30 mouse cellular contexts compared by ENCODE assay signal in the genomic region with DNA sequence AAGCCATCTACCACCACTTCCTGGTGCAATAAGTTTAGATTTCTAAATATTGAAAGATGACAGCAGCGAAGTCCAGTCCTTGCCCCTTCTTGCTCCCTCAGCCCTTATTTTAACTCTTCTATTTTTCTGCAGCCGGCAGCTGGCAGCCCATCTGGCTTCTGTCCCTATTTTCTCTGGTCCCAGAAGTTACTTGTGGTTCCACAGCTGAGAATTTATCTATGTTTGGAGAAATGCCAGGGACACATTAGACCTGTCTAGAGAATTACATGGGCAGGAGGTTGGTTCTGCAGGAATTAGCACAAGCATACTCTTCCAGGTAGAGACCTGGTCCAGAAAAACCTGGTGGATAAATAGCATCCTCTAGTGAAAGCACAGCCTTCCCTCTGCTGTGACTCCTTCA. TPM values are rescaled to one million over a fixed set of nuclear protein-coding genes. Genes with fewer than 3 reads are reported as not detected.
A peak's percentile ranks its signal among the peaks of the same experiment; 100 is the strongest.
DNase-seq lines count a peak whose midpoint lies in the region; ATAC-seq and TF ChIP-seq lines count a peak whose summit lies in the region.
"Had no signal": no experiment of that assay in that cellular context is flagged by ENCODE, and none has a peak within 500 bp of the region (broad histone marks: within the 10 kb centered on the region; RNA-seq: fewer than 3 reads in every experiment).

No protein-coding gene starts in this region.

- ATAC-seq in forebrain, embryonic 13.5 days, result no peak
- ATAC-seq in forebrain, embryonic 11.5 days (replicated peaks; ENCODE audit: low FRiP score), result no peak
- ATAC-seq: forebrain, embryonic 15.5 days; hindbrain, postnatal 0 days; inflammation-experienced regulatory T-cells, adult 6 months; intestine, embryonic 16.5 days had no signal

- no peak overlapping the region for H3K4me3 ChIP-seq in forebrain, embryonic 13.5 days
- no peak overlapping the region for H3K4me3 ChIP-seq in forebrain, embryonic 11.5 days (ENCODE audit: low read depth, low read length)
- no peak overlapping the region for H3K4me3 ChIP-seq in left cerebral cortex, adult 2 months
- H3K4me3 ChIP-seq in bone marrow macrophage, adult 2 months (ENCODE audit: insufficient read depth, low read length), result no peak overlapping the region
- no peak overlapping the region for H3K4me3 ChIP-seq in myocyte
- H3K4me3 ChIP-seq: embryonic facial prominence, embryonic 13.5 days; forebrain, embryonic 10.5 days; forebrain, embryonic 15.5 days; hindbrain, embryonic 13.5 days had no signal

- DNase-seq in forebrain, embryonic 11.5 days (ENCODE audit: low spot score), result no peak
- DNase-seq in left cerebral cortex, adult 2 months (ENCODE audit: extremely low spot score in 1 of 2, low spot score in 2 of 2), result no peak
- no peak for DNase-seq in left cerebral cortex, adult 11 months (ENCODE audit: low spot score)
- no peak for DNase-seq in thymus, postnatal 10 days (ENCODE audit: low spot score in 2 of 2)
- no peak for DNase-seq in ovary, postnatal 10 days (ENCODE audit: low spot score)
- DNase-seq: adrenal gland, adult 2 months; adrenal gland, postnatal 25 days; B cell, adult 2 months; cerebellum, adult 11 months; cerebellum, adult 2 months; cerebellum, adult 9-11 months; cerebellum, postnatal 25 days; gastrocnemius, postnatal 10 days; gastrocnemius, postnatal 36 days; heart, adult 11 months had no signal

- no peak for TF ChIP-seq CTCF in left cerebral cortex, adult 2 months (IDR thresholded peaks at IDR 0.05)
- TF ChIP-seq CTCF in bone marrow macrophage, adult 2 months (IDR thresholded peaks at IDR 0.05; ENCODE audit: low read depth, low read length), result no peak

- 0 out of 2 replicates have a peak overlapping the region, but pooled peaks have one; percentile 21 for H3K9ac ChIP-seq in forebrain, embryonic 13.5 days
- no peak overlapping the region for H3K9ac ChIP-seq in forebrain, embryonic 11.5 days (ENCODE audit: low read length)
- H3K9ac ChIP-seq: embryonic facial prominence, embryonic 13.5 days; forebrain, embryonic 15.5 days; hindbrain, embryonic 13.5 days had no signal

- WGBS in forebrain, embryonic 13.5 days, result 72% methylated on average over 2 of the region's 2 CpGs
- WGBS in forebrain, embryonic 11.5 days, result 85% methylated on average over 2 of the region's 2 CpGs

- H3K4me2 ChIP-seq in forebrain, embryonic 13.5 days, result no peak overlapping the region
- H3K4me2 ChIP-seq in forebrain, embryonic 11.5 days (ENCODE audit: low read depth, low read length, severe bottlenecking), result no peak overlapping the region
- peak overlapping the region; percentile 14 for H3K4me2 ChIP-seq in myocyte (ENCODE audit: low read depth)
- H3K4me2 ChIP-seq: embryonic facial prominence, embryonic 13.5 days; forebrain, embryonic 15.5 days; heart, embryonic 11.5 days; hindbrain, embryonic 13.5 days had no signal

- intact Hi-C loops in left cerebral cortex, adult 2 months (cut with DNase I), result loop anchor here (2.0 kb wide), 1 partner anchor 19 kb away; no protein-coding TSS in a partner anchor

- no peak overlapping the region for H3ac ChIP-seq in myocyte (ENCODE audit: control insufficient read depth, insufficient read length)

- no peaks in the 10 kb centered on the region for H3K27me3 ChIP-seq in forebrain, embryonic 13.5 days
- no peaks in the 10 kb centered on the region for H3K27me3 ChIP-seq in forebrain, embryonic 11.5 days (ENCODE audit: control insufficient read depth, insufficient read depth, low read length)
- no peaks in the 10 kb centered on the region for H3K27me3 ChIP-seq in myocyte (ENCODE audit: control insufficient read depth, insufficient read depth, insufficient read length)
- H3K27me3 ChIP-seq: embryonic facial prominence, embryonic 13.5 days; forebrain, embryonic 15.5 days had no signal

- H3K27ac ChIP-seq in forebrain, embryonic 13.5 days, result no peak overlapping the region
- no peak overlapping the region for H3K27ac ChIP-seq in forebrain, embryonic 11.5 days (ENCODE audit: low read depth, low read length)
- H3K27ac ChIP-seq in left cerebral cortex, adult 2 months, result peak overlapping the region; percentile 78
- peak overlapping the region; percentile 8 for H3K27ac ChIP-seq in bone marrow macrophage, adult 2 months (ENCODE audit: insufficient read depth, low read depth, low read length)
- H3K27ac ChIP-seq: embryonic facial prominence, embryonic 13.5 days; forebrain, embryonic 10.5 days; forebrain, embryonic 15.5 days; hindbrain, embryonic 13.5 days; hindbrain, postnatal 0 days had no signal

- no peaks in the 10 kb centered on the region for H3K79me2 ChIP-seq in myocyte (ENCODE audit: control insufficient read depth, insufficient read depth)

- no peaks in the 10 kb centered on the region for H3K9me3 ChIP-seq in forebrain, embryonic 13.5 days (replicated peaks)
- H3K9me3 ChIP-seq in forebrain, embryonic 11.5 days (ENCODE audit: control insufficient read depth, low read length), result no peaks in the 10 kb centered on the region
- H3K9me3 ChIP-seq: embryonic facial prominence, embryonic 13.5 days; forebrain, embryonic 10.5 days; forebrain, embryonic 15.5 days; G1E; hindbrain, embryonic 13.5 days had no signal

- H3K4me1 ChIP-seq in forebrain, embryonic 13.5 days, result no peaks in the 10 kb centered on the region
- H3K4me1 ChIP-seq in forebrain, embryonic 11.5 days (replicated peaks; ENCODE audit: control insufficient read depth, insufficient read depth, low read length), result no peaks in the 10 kb centered on the region
- peaks cover 63% of the 10 kb centered on the region for H3K4me1 ChIP-seq in bone marrow macrophage, adult 2 months (ENCODE audit: control insufficient read depth, insufficient read depth, low read length)

- no peak for TF ChIP-seq POLR2A in bone marrow macrophage, adult 2 months (IDR thresholded peaks at IDR 0.05; ENCODE audit: borderline replicate concordance, low read depth, low read length)
- TF ChIP-seq POLR2A in myocyte (IDR thresholded peaks at IDR 0.05; ENCODE audit: insufficient read length, low read depth), result no peak

- H3K36me3 ChIP-seq in forebrain, embryonic 13.5 days (ENCODE audit: poor library complexity, severe bottlenecking), result no peaks in the 10 kb centered on the region
- no peaks in the 10 kb centered on the region for H3K36me3 ChIP-seq in forebrain, embryonic 11.5 days (ENCODE audit: control insufficient read depth, insufficient read depth, low read length)
- no peaks in the 10 kb centered on the region for H3K36me3 ChIP-seq in myocyte (ENCODE audit: control insufficient read depth, insufficient read depth)
- H3K36me3 ChIP-seq: embryonic facial prominence, embryonic 13.5 days; forebrain, embryonic 10.5 days; forebrain, embryonic 15.5 days; G1E; hindbrain, embryonic 13.5 days had no signal

TF ChIP-seq in myocyte, 11 proteins besides CTCF, POLR2A, EP300 and RAD21:
- TF ChIP-seq MYOG (IDR thresholded peaks at IDR 0.05; ENCODE audit: control insufficient read depth in 1 of 3, insufficient read depth in 1 of 3, insufficient read length in 2 of 3, low read depth in 2 of 3), result peak in 1 of 3 experiments; percentile 89
- peak; percentile 79 for TF ChIP-seq TCF12 (IDR thresholded peaks at IDR 0.05; ENCODE audit: insufficient read depth, poor library complexity, severe bottlenecking)
- no peak for TF ChIP-seq POLR2AphosphoS2 (IDR thresholded peaks at IDR 0.05; ENCODE audit: insufficient read length, low read depth)
- TF ChIP-seq TCF3 (IDR thresholded peaks at IDR 0.05; ENCODE audit: insufficient read length, low read depth), result no peak
- TF ChIP-seq E2F4 (IDR thresholded peaks at IDR 0.05; ENCODE audit: insufficient read depth), result no peak
- no peak for TF ChIP-seq MAX (IDR thresholded peaks at IDR 0.05; ENCODE audit: low read depth)
- TF ChIP-seq MYOD1 (IDR thresholded peaks at IDR 0.05; ENCODE audit: control insufficient read depth in 1 of 3, insufficient read length in 2 of 3, low read depth in 2 of 3), result peak in 2 of 3 experiments; percentile 50 to 68

RNA-seq across cellular contexts. Expression of gene Acta1, which starts 16.7 kb away (rescaled TPM):
- 1.7 and 3.1 TPM in 2 replicates for polyA plus RNA-seq in forebrain, embryonic 13.5 days (2015; fragmentation: Nextera tagmentation; extraction: Ambion mirVana)
- polyA plus RNA-seq in forebrain, embryonic 11.5 days (2014; fragmentation: Nextera tagmentation; extraction: Ambion mirVana), result 0.56 and 0.68 TPM in 2 replicates
- 10 to 100 TPM; 11.1 to 12.2 TPM for total RNA-seq in left cerebral cortex, adult 2 months (2021)
- 4.0 and 5.6 TPM in 2 replicates for polyA plus RNA-seq in bone marrow macrophage, adult 2 months (2012; ENCODE audit: insufficient read depth, insufficient read length, missing spikeins)
- polyA plus RNA-seq in myocyte (2012; fragmentation: generic; extraction: Trizol), result 9,007 TPM
- total RNA-seq: adrenal gland, postnatal 25 days; CH12.LX; common myeloid progenitor, adult 5-6 weeks; G1E; hematopoietic stem cell, adult 5-6 weeks had no signal

RNA-seq across cellular contexts. Expression of gene Ccsap, which starts 17.9 kb away (rescaled TPM):
- polyA plus RNA-seq in forebrain, embryonic 13.5 days (2015; fragmentation: Nextera tagmentation; extraction: Ambion mirVana), result 6.4 and 7.4 TPM in 2 replicates
- polyA plus RNA-seq in forebrain, embryonic 11.5 days (2014; fragmentation: Nextera tagmentation; extraction: Ambion mirVana), result 10.0 and 10.4 TPM in 2 replicates
- 10 to 100 TPM; 65.9 to 75.4 TPM for total RNA-seq in left cerebral cortex, adult 2 months (2021)
- 3.7 and 5.9 TPM in 2 replicates for polyA plus RNA-seq in bone marrow macrophage, adult 2 months (2012; ENCODE audit: insufficient read depth, insufficient read length, missing spikeins)
- 2.3 TPM for polyA plus RNA-seq in myocyte (2012; fragmentation: generic; extraction: Trizol)

Comparison
In these comparisons a context has a peak if more than half of its experiments do, and no peak if none do; other contexts are left out.
1. H3K27ac ChIP-seq: peak in left cerebral cortex, adult 2 months (single experiment) and bone marrow macrophage, adult 2 months (single experiment); none in forebrain, embryonic 13.5 days (single experiment) and forebrain, embryonic 11.5 days (single experiment).
2. RNA of gene Acta1, which starts 16.7 kb away (polyA plus RNA-seq): 9,007 TPM in myocyte (single experiment); 4.0 to 5.6 TPM in bone marrow macrophage, adult 2 months, 1.7 to 3.1 TPM in forebrain, embryonic 13.5 days and 0.56 to 0.68 TPM in forebrain, embryonic 11.5 days; every median in the first group is over 1,000 times any median in the second.